ENCODE assay signal across 9 mouse cellular contexts in the genomic region with DNA sequence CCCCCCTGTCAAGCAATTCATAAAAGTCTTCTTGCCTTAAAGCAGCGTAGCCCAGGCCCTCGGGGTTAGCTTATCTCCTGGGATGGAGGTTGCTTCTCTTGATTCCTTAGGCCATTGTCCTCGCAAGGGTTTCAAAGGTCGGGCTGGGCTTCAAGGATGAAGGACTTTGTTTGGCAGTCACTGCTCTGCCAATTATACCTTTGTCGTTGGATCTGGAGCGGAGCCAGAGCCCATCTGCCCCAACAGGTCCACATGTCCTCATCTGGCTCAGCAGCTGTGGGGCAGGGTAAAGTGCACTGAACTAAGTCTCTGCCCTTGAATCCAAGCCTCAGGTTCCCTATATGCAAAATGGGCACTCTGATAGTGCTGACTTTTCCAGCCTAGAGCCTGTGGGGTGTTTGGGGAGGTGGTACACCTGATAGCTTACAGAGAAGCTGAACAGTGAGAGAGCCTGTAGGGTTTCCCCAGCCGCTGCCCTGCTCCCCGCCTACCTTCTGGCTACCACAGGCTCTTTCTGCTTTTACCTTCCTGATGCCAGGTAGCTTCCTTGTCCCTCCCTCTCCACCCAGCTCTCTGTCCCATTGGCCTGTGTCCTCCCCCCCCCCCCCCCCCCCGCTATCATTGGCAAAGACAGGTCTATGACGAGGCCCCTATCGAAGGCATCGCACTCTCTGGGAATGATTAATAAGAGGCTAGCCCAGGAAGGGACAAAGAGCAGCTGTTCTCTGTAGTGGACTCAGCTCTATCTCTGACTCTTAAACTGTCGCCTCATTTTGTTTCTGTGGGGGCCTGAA. TPM values are rescaled to one million over a fixed set of nuclear protein-coding genes. Genes with fewer than 3 reads are reported as not detected.
DNase-seq lines count a peak whose midpoint lies in the region; ATAC-seq lines count a peak whose summit lies in the region.
"Had no signal": no experiment of that assay in that cellular context is flagged by ENCODE, and none has a peak within 500 bp of the region (broad histone marks: within the 10 kb centered on the region; RNA-seq: fewer than 3 reads in every experiment).

No protein-coding gene starts in this region.

- no peak overlapping the region for H3K4me2 ChIP-seq in embryonic facial prominence, embryonic 14.5 days (ENCODE audit: low read depth, low read length)
- H3K4me2 ChIP-seq in midbrain, embryonic 13.5 days (replicated peaks): peak overlapping the region; percentile 49

- H3K27ac ChIP-seq in embryonic facial prominence, embryonic 14.5 days (replicated peaks; ENCODE audit: low read depth, low read length): 0 out of 2 replicates have a peak overlapping the region, but pooled peaks have one; percentile 15
- peak overlapping the region; percentile 96 for H3K27ac ChIP-seq in midbrain, embryonic 13.5 days

- no peak overlapping the region for H3K4me3 ChIP-seq in embryonic facial prominence, embryonic 14.5 days (ENCODE audit: low read depth, low read length)
- H3K4me3 ChIP-seq in midbrain, embryonic 13.5 days (replicated peaks): peak overlapping the region; percentile 14; the same call in 1 of the 2 replicates
- H3K4me3 ChIP-seq: heart, adult 2 months had no signal

- WGBS in embryonic facial prominence, embryonic 14.5 days: 36% methylated on average over 12 of the region's 13 CpGs
- 23% methylated on average over 12 of the region's 13 CpGs for WGBS in midbrain, embryonic 13.5 days

- peak; percentile 37 for DNase-seq in cerebellum, adult 11-12 months
- no peak for DNase-seq in cerebellum, adult 8-10 months
- no peak for DNase-seq in embryonic facial prominence, embryonic 14.5 days (ENCODE audit: low spot score)
- DNase-seq in kidney, adult 9 months: peak; percentile 95
- DNase-seq in urinary bladder, postnatal 36 days (ENCODE audit: low spot score in 2 of 2): no peak
- no peak for DNase-seq in gastrocnemius, postnatal 10 days
- DNase-seq: heart, adult 2 months had no signal

- no peaks in the 10 kb centered on the region for H3K9me3 ChIP-seq in embryonic facial prominence, embryonic 14.5 days (ENCODE audit: control insufficient read depth, low read length)
- H3K9me3 ChIP-seq in midbrain, embryonic 13.5 days: no peaks in the 10 kb centered on the region

- no peak overlapping the region for H3K9ac ChIP-seq in embryonic facial prominence, embryonic 14.5 days (ENCODE audit: low read depth, low read length)
- peak overlapping the region; percentile 46 for H3K9ac ChIP-seq in midbrain, embryonic 13.5 days (replicated peaks)

- no peaks in the 10 kb centered on the region for H3K27me3 ChIP-seq in embryonic facial prominence, embryonic 14.5 days (replicated peaks; ENCODE audit: control insufficient read depth, insufficient read depth, low read length)
- H3K27me3 ChIP-seq in midbrain, embryonic 13.5 days: no peaks in the 10 kb centered on the region

- peaks cover 62% of the 10 kb centered on the region for H3K4me1 ChIP-seq in embryonic facial prominence, embryonic 14.5 days (ENCODE audit: control insufficient read depth, insufficient read depth, low read length)
- H3K4me1 ChIP-seq in midbrain, embryonic 13.5 days (replicated peaks): peaks cover 96% of the 10 kb centered on the region

- ATAC-seq in embryonic facial prominence, embryonic 14.5 days (ENCODE audit: low read depth): no peak
- peak; percentile 8 for ATAC-seq in midbrain, embryonic 13.5 days
- ATAC-seq in activated CD4-positive, CD25-positive, alpha-beta regulatory T cell, adult 4 months: no peak

- H3K36me3 ChIP-seq in embryonic facial prominence, embryonic 14.5 days (ENCODE audit: control insufficient read depth, insufficient read depth, low read length): peaks cover 52% of the 10 kb centered on the region
- H3K36me3 ChIP-seq in midbrain, embryonic 13.5 days: peaks cover 55% of the 10 kb centered on the region

RNA-seq across cellular contexts. Expression of gene Lasp1, which starts 13.0 kb away (rescaled TPM):
- polyA plus RNA-seq in embryonic facial prominence, embryonic 14.5 days (2014; fragmentation: Nextera tagmentation; extraction: Ambion mirVana): 88.6 and 96.3 TPM in 2 replicates
- polyA plus RNA-seq in midbrain, embryonic 13.5 days (2015; fragmentation: Nextera tagmentation; extraction: Ambion mirVana): 136 and 137 TPM in 2 replicates
- 10 to 100 TPM; 46.3 to 68.4 TPM for total RNA-seq in gastrocnemius, postnatal 10 days (2021)
- 10 to 100 TPM; 44.4 to 52.4 TPM for polyA plus RNA-seq in activated CD4-positive, CD25-positive, alpha-beta regulatory T cell, adult 4 months (2017; shearing (Covaris generic))

RNA-seq across cellular contexts. Expression of gene B230217C12Rik, which starts 28.8 kb away (rescaled TPM):
- polyA plus RNA-seq in embryonic facial prominence, embryonic 14.5 days (2014; fragmentation: Nextera tagmentation; extraction: Ambion mirVana): 7.0 and 7.5 TPM in 2 replicates
- polyA plus RNA-seq in midbrain, embryonic 13.5 days (2015; fragmentation: Nextera tagmentation; extraction: Ambion mirVana): 23.2 and 24.8 TPM in 2 replicates
- total RNA-seq in gastrocnemius, postnatal 10 days (2021): 1 to 10 TPM in 1 of 2 experiments, under 1 TPM in 1; 0.95 to 1.1 TPM
- polyA plus RNA-seq in activated CD4-positive, CD25-positive, alpha-beta regulatory T cell, adult 4 months (2017; shearing (Covaris generic)): 1 to 10 TPM; 1.6 to 1.7 TPM

RNA-seq across cellular contexts. Expression of gene Rpl23, which starts 29.5 kb away (rescaled TPM):
- 712 and 810 TPM in 2 replicates for polyA plus RNA-seq in embryonic facial prominence, embryonic 14.5 days (2014; fragmentation: Nextera tagmentation; extraction: Ambion mirVana)
- polyA plus RNA-seq in midbrain, embryonic 13.5 days (2015; fragmentation: Nextera tagmentation; extraction: Ambion mirVana): 363 and 377 TPM in 2 replicates
- 100 to 1,000 TPM; 793 to 832 TPM for total RNA-seq in gastrocnemius, postnatal 10 days (2021)
- polyA plus RNA-seq in activated CD4-positive, CD25-positive, alpha-beta regulatory T cell, adult 4 months (2017; shearing (Covaris generic)): 1,000 to 10,000 TPM; 1,077 to 1,095 TPM

RNA-seq across cellular contexts. Expression of gene 1700001P01Rik, which starts 36.0 kb away (rescaled TPM):
- not detected in 2 replicates for polyA plus RNA-seq in embryonic facial prominence, embryonic 14.5 days (2014; fragmentation: Nextera tagmentation; extraction: Ambion mirVana)
- 0.81 and 1.1 TPM in 2 replicates for polyA plus RNA-seq in midbrain, embryonic 13.5 days (2015; fragmentation: Nextera tagmentation; extraction: Ambion mirVana)
- total RNA-seq in gastrocnemius, postnatal 10 days (2021): not detected
- polyA plus RNA-seq in activated CD4-positive, CD25-positive, alpha-beta regulatory T cell, adult 4 months (2017; shearing (Covaris generic)): under 1 TPM in 1 of 2 experiments, not detected in 1; 0.74 TPM
- total RNA-seq: heart, adult 2 months had no signal

RNA-seq across cellular contexts. Expression of gene Cwc25, which starts 45.4 kb away (rescaled TPM):
- 10.3 and 11.8 TPM in 2 replicates for polyA plus RNA-seq in embryonic facial prominence, embryonic 14.5 days (2014; fragmentation: Nextera tagmentation; extraction: Ambion mirVana)
- 19.0 and 19.6 TPM in 2 replicates for polyA plus RNA-seq in midbrain, embryonic 13.5 days (2015; fragmentation: Nextera tagmentation; extraction: Ambion mirVana)
- 1 to 10 TPM; 8.4 to 9.7 TPM for total RNA-seq in gastrocnemius, postnatal 10 days (2021)
- 10 to 100 TPM; 21.3 to 22.8 TPM for polyA plus RNA-seq in activated CD4-positive, CD25-positive, alpha-beta regulatory T cell, adult 4 months (2017; shearing (Covaris generic))

Comparison
In these comparisons a context has a peak if more than half of its experiments do, and no peak if none do; other contexts are left out.
1. DNase-seq: peak in cerebellum, adult 11-12 months (single experiment) and kidney, adult 9 months (single experiment); none in cerebellum, adult 8-10 months (single experiment), embryonic facial prominence, embryonic 14.5 days (single experiment), urinary bladder, postnatal 36 days (0 of 2) and gastrocnemius, postnatal 10 days (single experiment).